Mouse (Mus musculus) neural tube, embryonic 11.5 days (tissue): ENCODE data around the gene Olfr1055. TPM values are rescaled to one million over a fixed set of nuclear protein-coding genes. Genes with fewer than 3 reads are reported as not detected.
"Not testable (repeated sequence)": the region's sequence is repeated elsewhere in the genome, so short reads cannot be mapped to it uniquely, and the experiment has no call there.

Experiments used
- ATAC-seq: fragments of 200-750 bp; cut with Nextera tagmentation; 2 replicates; pipeline ENCODE4 v1.8.0; 2017; ENCODE audit warnings: moderate number of reproducible peaks, mild to moderate bottlenecking, moderate TSS enrichment, moderate library complexity; ENCODE audit not compliant: insufficient read depth, low FRiP score, low TSS enrichment
- DNase-seq: peaks from one replicate; pipeline ENCODE4 v3.0.0-alpha.2; 2015; ENCODE audit warnings: low spot score
- H3K27ac ChIP-seq: fragments of 300-500 bp; sonication (generic); 2 replicates; pipeline ENCODE4 v1.5.1; 2014; ENCODE audit warnings: low read depth, mild to moderate bottlenecking, low read length
- H3K27me3 ChIP-seq: fragments of 300-500 bp; sonication (generic); 2 replicates; pipeline ENCODE4 v1.6.1; 2014; ENCODE audit warnings: mild to moderate bottlenecking, low read length, mixed read lengths; ENCODE audit not compliant: control insufficient read depth, insufficient read depth
- H3K36me3 ChIP-seq: fragments of 300-500 bp; sonication (generic); 2 replicates; pipeline ENCODE4 v1.6.1; 2014; ENCODE audit warnings: mild to moderate bottlenecking, low read length, moderate library complexity, mixed read lengths; ENCODE audit not compliant: control insufficient read depth, insufficient read depth
- H3K4me1 ChIP-seq: fragments of 300-500 bp; sonication (generic); 2 replicates; pipeline ENCODE4 v1.6.1; 2014; ENCODE audit warnings: low read length, mixed read lengths; ENCODE audit not compliant: control insufficient read depth, insufficient read depth
- H3K4me2 ChIP-seq: fragments of 300-500 bp; sonication (generic); 2 replicates; pipeline ENCODE4 v1.6.1; 2014; ENCODE audit warnings: low read depth, mild to moderate bottlenecking, moderate library complexity
- H3K4me3 ChIP-seq: fragments of 300-500 bp; sonication (generic); 2 replicates; pipeline ENCODE4 v1.5.1; 2014; ENCODE audit warnings: low read depth, low read length
- H3K9ac ChIP-seq: fragments of 300-500 bp; sonication (generic); 2 replicates; pipeline ENCODE4 v1.6.1; 2014; ENCODE audit warnings: mild to moderate bottlenecking, low read length
- H3K9me3 ChIP-seq: fragments of 300-500 bp; sonication (generic); 2 replicates; pipeline ENCODE4 v1.6.1; 2016; ENCODE audit warnings: low read length; ENCODE audit not compliant: control insufficient read depth
- whole genome bisulfite sequencing: fragments of 180-500 bp; shearing (Covaris S2); extraction: QIAGEN DNeasy Blood & Tissue Kit; methylation state at CpG from one replicate; pipeline ENCODE4 v1.1.7; 2014; 5-methylcytosine and 5-hydroxymethylcytosine counted together
- polyA plus RNA-seq: library from polyadenylated mRNA; unstranded; fragments of >200 nt; fragmentation: Nextera tagmentation; extraction: Ambion mirVana; gene quantifications from 2 replicates; pipeline ENCODE4 v1.2.1, GENCODE M21; 2014

The Olfr1055 gene
- polyA plus RNA-seq = not detected in 2 replicates

- Histone ChIP-seq H3K9ac (no peak within 1 kb of the TSS), H3K9me3 (no peaks in the 10 kb centered on the region), H3K36me3 (no peaks in the 10 kb centered on the region), H3K4me2 (no peak within 1 kb of the TSS), H3K4me3 (no peak within 1 kb of the TSS), H3K27ac (no peak within 1 kb of the TSS), H3K4me1 (no peaks in the 10 kb centered on the region), H3K27me3 (no peaks in the 10 kb centered on the region)
- WGBS = 88% methylated on average over 5 of the region's 5 CpGs
- ATAC-seq = no peak
- no peak for DNase-seq
Measured at GRCm38 (mm10) chr2:86350184-86350583, at the start of gene Olfr1055. Gene Olfr1055 (minus strand): TSS chr2:86350284.

DNA sequence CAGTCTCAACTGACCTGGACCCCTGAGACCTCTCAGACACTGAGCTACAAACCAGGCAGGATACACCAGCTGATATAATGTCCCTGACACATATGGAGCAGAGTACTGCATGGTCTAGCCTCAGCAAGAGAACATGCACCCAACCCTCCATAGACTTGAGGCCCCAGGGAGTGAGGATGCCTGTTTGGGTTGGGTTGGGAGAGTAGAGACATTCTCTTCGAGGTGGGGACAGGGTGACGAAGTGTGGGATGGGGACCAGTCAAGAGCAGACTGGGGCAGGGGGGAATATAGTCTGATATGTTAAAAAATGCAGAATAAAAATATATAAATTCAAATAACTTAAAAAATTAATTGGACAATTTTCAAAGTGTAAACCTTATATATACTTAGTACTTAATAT lies 45.0 kb upstream of the Olfr1055 start:
- no peaks in the 10 kb centered on the region for H3K27me3 ChIP-seq
- no peaks in the 10 kb centered on the region for H3K9me3 ChIP-seq
- no peak overlapping the region for H3K4me2 ChIP-seq
- no peaks in the 10 kb centered on the region for H3K36me3 ChIP-seq
- H3K4me1 ChIP-seq = no peaks in the 10 kb centered on the region
- WGBS = 88% methylated on average over 2 of the region's 2 CpGs
- H3K9ac ChIP-seq = no peak overlapping the region
- DNase-seq (no peak), ATAC-seq (no peak)
- no peak overlapping the region for H3K4me3 ChIP-seq
- no peak overlapping the region for H3K27ac ChIP-seq

DNA sequence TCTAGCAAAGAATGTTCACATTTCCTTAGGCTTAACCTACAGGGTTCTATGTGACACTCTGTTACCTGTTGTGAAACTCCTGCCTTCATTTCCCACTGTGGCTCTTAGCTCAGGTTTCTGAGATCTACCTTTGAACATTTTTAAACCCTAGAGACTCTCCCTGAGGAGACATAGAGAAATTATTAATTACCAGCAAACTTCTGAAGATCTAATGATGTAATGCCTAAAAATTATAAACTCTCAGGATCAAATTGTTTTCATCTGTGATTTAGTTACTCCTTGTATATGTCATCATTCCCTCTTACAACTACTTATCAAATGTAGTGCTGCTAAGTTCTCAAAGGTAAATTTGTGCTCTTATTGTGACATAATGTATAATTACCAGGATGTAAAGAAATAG lies 38.4 kb upstream of the Olfr1055 start, which contains the start of gene Olfr1058:
TSS of gene Olfr1058 (minus strand) at position 101 of the 400 bp plus-strand sequence.
- H3K4me3 ChIP-seq, H3K36me3 ChIP-seq, H3K4me2 ChIP-seq, DNase-seq, H3K9me3 ChIP-seq, H3K27me3 ChIP-seq, ATAC-seq, H3K9ac ChIP-seq, H3K27ac ChIP-seq, H3K4me1 ChIP-seq: not testable (repeated sequence)

DNA sequence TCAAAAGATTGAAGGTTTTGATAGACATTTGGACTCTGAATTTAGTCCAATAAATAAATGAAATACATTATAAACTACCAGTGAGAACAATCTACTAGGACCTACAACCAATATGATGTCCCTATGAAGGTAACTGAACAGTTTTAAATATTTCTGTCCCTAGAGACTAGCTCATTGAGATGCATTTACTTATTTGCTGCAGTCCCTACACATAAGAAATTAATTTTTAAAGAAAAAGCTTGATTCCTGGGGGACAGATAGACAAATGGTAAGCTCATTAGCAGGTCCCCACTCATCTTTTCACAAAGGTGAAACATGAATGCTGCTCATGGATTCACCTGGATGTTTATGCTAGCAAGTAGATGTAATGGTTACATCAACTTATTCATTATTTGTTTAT lies 28.2 kb upstream of the Olfr1055 start, which contains the start of gene Olfr1057:
TSS of gene Olfr1057 (minus strand) at position 101 of the 400 bp plus-strand sequence.
- no peak within 1 kb of the TSS for H3K9ac ChIP-seq
- H3K4me1 ChIP-seq = no peaks in the 10 kb centered on the region
- no peak within 1 kb of the TSS for H3K4me2 ChIP-seq
- no peak within 1 kb of the TSS for H3K27ac ChIP-seq
- DNase-seq (no peak), ATAC-seq (no peak)
- H3K36me3 ChIP-seq = no peaks in the 10 kb centered on the region
- no peaks in the 10 kb centered on the region for H3K9me3 ChIP-seq
- H3K4me3 ChIP-seq = no peak within 1 kb of the TSS
- H3K27me3 ChIP-seq = no peaks in the 10 kb centered on the region

- not testable (repeated sequence) for H3K27ac ChIP-seq, H3K4me3 ChIP-seq, H3K4me1 ChIP-seq, H3K9ac ChIP-seq, DNase-seq, ATAC-seq, H3K36me3 ChIP-seq, H3K9me3 ChIP-seq, H3K4me2 ChIP-seq, H3K27me3 ChIP-seq
- WGBS = no CpG with 5 or more reads among the region's 6 CpGs
Measured at GRCm38 (mm10) chr2:86366342-86366741, 16.3 kb upstream of the Olfr1055 start.

GRCm38 (mm10) chr2:86362369-86362768 lies 12.3 kb upstream of the Olfr1055 start, which contains the start of gene Olfr1056:
Gene Olfr1056 (minus strand): TSS chr2:86362469.
- H3K9me3 ChIP-seq = no peaks in the 10 kb centered on the region
- H3K36me3 ChIP-seq = no peaks in the 10 kb centered on the region
- H3K27me3 ChIP-seq = no peaks in the 10 kb centered on the region
- H3K9ac ChIP-seq = no peak within 1 kb of the TSS
- H3K4me2 ChIP-seq = no peak within 1 kb of the TSS
- no peak within 1 kb of the TSS for H3K27ac ChIP-seq
- ATAC-seq = no peak
- no peak for DNase-seq
- H3K4me3 ChIP-seq = no peak within 1 kb of the TSS
- no peaks in the 10 kb centered on the region for H3K4me1 ChIP-seq

- not testable (repeated sequence) for H3K27ac ChIP-seq, DNase-seq, H3K4me3 ChIP-seq, ATAC-seq, H3K9ac ChIP-seq, H3K4me2 ChIP-seq, H3K4me1 ChIP-seq, H3K36me3 ChIP-seq, H3K27me3 ChIP-seq, H3K9me3 ChIP-seq
- WGBS = 97% methylated on average over 1 of the region's 1 CpGs
Measured at GRCm38 (mm10) chr2:86351751-86352150, 1.7 kb upstream of the Olfr1055 start.

GRCm38 (mm10) chr2:86335333-86335732 lies 14.8 kb downstream of the Olfr1055 start, which contains the start of gene Olfr1054:
Gene Olfr1054 (minus strand): TSS chr2:86335433.
- no peak within 1 kb of the TSS for H3K9ac ChIP-seq
- no peak within 1 kb of the TSS for H3K27ac ChIP-seq
- no peaks in the 10 kb centered on the region for H3K27me3 ChIP-seq
- ATAC-seq = no peak
- 88% methylated on average over 3 of the region's 3 CpGs for WGBS
- no peak within 1 kb of the TSS for H3K4me2 ChIP-seq
- no peak for DNase-seq
- no peak within 1 kb of the TSS for H3K4me3 ChIP-seq
- no peaks in the 10 kb centered on the region for H3K9me3 ChIP-seq
- no peaks in the 10 kb centered on the region for H3K4me1 ChIP-seq
- H3K36me3 ChIP-seq = no peaks in the 10 kb centered on the region

- H3K9ac ChIP-seq = no peak within 1 kb of the TSS
- H3K27me3 ChIP-seq = no peaks in the 10 kb centered on the region
- H3K27ac ChIP-seq = no peak within 1 kb of the TSS
- H3K4me1 ChIP-seq = no peaks in the 10 kb centered on the region
- no peak within 1 kb of the TSS for H3K4me2 ChIP-seq
- no peak within 1 kb of the TSS for H3K4me3 ChIP-seq
- DNase-seq = no peak
- ATAC-seq = no peak
- no peaks in the 10 kb centered on the region for H3K9me3 ChIP-seq
- 68% methylated on average over 3 of the region's 3 CpGs for WGBS
- H3K36me3 ChIP-seq = no peaks in the 10 kb centered on the region
Measured at GRCm38 (mm10) chr2:86315184-86315583, 34.9 kb downstream of the Olfr1055 start, which contains the start of gene Olfr1053. Gene Olfr1053 (minus strand): TSS chr2:86315284.
